Mouse (Mus musculus) gastrocnemius, postnatal 25 days (tissue): ENCODE results near the gene Gm6890. TPM values are rescaled to one million over a fixed set of nuclear protein-coding genes. Genes with fewer than 3 reads are reported as not detected.
"Not testable (repeated sequence)": the region's sequence is repeated elsewhere in the genome, so short reads cannot be mapped to it uniquely, and the experiment has no call there.

Experiments
- DNase-seq: peaks from one replicate; pipeline ENCODE4 v3.0.0; 2022
- long read RNA-seq, 2 experiments: library from polyadenylated mRNA; stranded (forward); transcript quantifications; one replicate each; pipeline ENCODE4 v2.0.0; 2021
- total RNA-seq, 2 experiments: library from RNA; stranded (reverse); gene quantifications; 1 replicate in 1 of 2; 2 replicates in 1 of 2; pipeline ENCODE4 v1.2.3; 2021

The Gm6890 gene
- not detected for total RNA-seq
- long read RNA-seq, experiment 1 = 0 reads
- long read RNA-seq, experiment 2 = 0 reads

- DNase-seq = not testable (repeated sequence)
Observed at GRCm38 (mm10) chrX:74740627-74741026, at the start of gene Gm6890. Gm6890 (plus strand) TSS chrX:74740927.

GRCm38 (mm10) chrX:74726195-74726594 lies 14.5 kb upstream of the Gm6890 start:
- DNase-seq = not testable (repeated sequence)

GRCm38 (mm10) chrX:74770715-74771114 lies 30.0 kb downstream of the Gm6890 start:
- DNase-seq = not testable (repeated sequence)

Other genes starting within 250 kb of the Gm6890 start
- not detected for gene Olfr1326-ps1, start 166.0 kb upstream of the Gm6890 start, total RNA-seq
- not detected for gene Olfr1325, start 148.2 kb upstream of the Gm6890 start, total RNA-seq
- not detected for gene Gm5640, start 95.3 kb upstream of the Gm6890 start, total RNA-seq
- not detected for gene Gm5936, start 96.3 kb downstream of the Gm6890 start, total RNA-seq